Mouse (Mus musculus) CD8-positive naive resting alpha-beta T cell, adult 2 months (primary cell): ENCODE data around the gene Pabpc4.

Experiments
- DNase-seq, 2 experiments: peaks; one replicate each; pipeline ENCODE4 v3.0.0; 2022; ENCODE audit warnings: low read depth in 2 of 2, low spot score in 2 of 2

The Pabpc4 gene

DNA sequence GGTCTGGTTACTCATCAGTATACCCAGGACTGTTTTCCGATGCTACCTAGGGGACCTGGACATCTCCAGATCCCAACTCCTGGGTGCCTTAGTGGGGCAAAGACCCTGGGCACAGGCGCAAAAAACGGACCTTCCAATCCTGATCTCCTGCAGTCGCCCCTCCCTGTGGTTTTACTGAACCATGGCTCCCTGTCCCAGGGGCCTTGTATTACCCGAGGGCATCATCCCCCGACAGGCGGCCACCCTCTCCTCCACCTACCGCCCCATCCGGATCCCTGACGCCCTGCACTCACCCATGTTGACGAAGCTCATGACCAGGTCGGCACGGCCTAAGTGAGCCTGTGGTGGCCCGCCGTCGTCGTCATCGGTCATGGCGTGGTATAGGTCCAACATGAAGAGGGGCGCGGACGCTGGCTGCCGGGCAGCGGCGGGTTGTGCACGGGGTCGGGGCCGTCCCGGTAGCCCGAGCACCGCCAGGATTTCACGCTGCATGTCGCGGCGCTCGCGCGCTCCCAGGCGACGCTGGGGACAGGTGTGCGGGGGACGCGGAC lies 80.0 kb downstream of the Pabpc4 start:
- peak in 1 of 2 experiments; percentile 4 for DNase-seq

DNA sequence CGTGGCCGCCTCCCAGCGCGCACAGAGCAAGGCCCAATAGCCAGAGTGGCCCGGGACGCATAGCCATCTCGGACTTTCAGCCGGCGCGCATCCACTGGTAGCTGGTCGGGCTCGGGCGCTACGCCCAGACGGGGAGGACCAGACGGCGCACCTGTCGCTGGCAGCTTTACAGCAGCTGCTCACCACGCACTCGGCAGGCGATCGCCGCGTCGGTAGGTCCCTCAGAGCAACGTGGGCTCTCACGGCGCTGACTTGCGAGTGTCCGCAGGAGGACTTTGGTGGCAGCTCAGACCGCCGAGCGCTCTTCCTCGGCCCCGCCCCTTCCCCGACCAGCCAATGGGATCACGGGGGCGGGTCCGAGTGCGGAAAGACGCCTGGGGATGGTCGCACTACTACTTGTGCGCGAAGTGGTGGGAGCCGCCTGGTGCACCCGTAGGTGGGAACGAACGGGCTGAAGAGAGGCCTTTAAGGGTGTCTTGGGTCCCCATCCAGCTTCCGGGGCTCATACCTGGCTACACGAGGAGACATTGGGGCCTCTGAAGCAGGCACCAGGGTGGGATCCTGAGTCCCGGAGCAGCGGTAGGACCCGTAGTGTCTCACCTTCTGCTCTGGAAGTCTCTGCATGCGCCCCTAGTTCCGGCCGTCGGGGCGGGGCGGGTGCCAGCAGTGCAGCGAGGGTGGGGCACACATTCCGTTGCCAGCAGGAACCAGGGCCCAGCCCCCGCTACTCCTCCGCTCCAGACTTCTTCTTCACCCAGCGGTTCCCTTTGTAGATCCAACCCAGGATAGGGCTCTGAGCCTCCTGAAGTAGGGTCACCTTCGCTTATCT lies 80.7 kb downstream of the Pabpc4 start, which contains the start of gene Bmp8a:
Gene Bmp8a, minus strand, starts transcription at position 611 of the 829 bp plus-strand sequence.
- peak; percentile 14 to 32 for DNase-seq

DNA sequence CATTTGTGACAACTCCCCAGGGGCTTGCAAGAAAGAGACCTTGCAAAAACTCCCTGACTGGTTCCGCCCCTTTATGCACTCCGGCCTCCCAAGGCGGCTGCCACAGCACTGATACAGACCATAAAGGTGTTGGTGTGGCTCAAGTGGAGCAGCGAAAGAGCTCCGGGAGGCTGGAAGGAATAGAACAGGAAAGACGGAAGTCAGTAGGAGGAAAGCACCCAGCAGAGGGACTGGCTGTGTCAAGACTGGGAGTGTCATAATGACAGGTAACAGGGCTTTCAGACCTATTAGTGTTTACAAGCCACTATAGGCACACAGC lies 81.3 kb downstream of the Pabpc4 start:
- no peak for DNase-seq
